Mouse (Mus musculus) c-Kit-positive CD71-negative TER-119-negative erythroid progenitor cells, embryonic 14.5 days (primary cell): Measurements from ENCODE around the gene D630003M21Rik.

ENCODE experiments used
- DNase-seq: peaks from one replicate; pipeline ENCODE4 v3.0.0-alpha.2; 2013; ENCODE audit warnings: low read depth

The D630003M21Rik gene

GRCm38 (mm10) chr2:158236698-158237097, 7.7 kb upstream of the D630003M21Rik start:
- DNase-seq = no peak

GRCm38 (mm10) chr2:158233106-158233505, 4.1 kb upstream of the D630003M21Rik start:
- DNase-seq = no peak

GRCm38 (mm10) chr2:158232414-158232813, 3.4 kb upstream of the D630003M21Rik start:
- DNase-seq = no peak

- DNase-seq = no peak
Measured at GRCm38 (mm10) chr2:158231071-158231470, 2.0 kb upstream of the D630003M21Rik start.

DNA sequence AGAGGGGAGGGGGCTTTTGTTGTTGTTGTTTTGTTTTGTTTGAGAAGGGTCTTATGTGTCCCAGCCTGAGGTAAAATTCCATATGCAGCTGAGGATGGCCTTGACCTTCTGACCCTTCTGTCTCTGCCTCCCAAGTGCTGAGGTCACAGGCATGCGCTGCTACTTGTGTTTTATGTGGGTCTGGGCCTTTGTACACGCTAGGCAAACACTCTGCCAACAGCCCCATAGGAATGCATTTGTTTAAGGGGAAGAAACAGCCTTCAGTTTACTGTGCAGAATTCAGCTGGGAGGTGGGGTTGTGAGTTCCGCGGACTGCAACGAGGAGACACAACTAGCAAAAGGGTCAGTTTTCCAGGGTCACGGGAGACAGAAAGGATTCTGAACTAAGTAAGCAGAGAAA, 1.6 kb upstream of the D630003M21Rik start:
- no peak for DNase-seq

DNA sequence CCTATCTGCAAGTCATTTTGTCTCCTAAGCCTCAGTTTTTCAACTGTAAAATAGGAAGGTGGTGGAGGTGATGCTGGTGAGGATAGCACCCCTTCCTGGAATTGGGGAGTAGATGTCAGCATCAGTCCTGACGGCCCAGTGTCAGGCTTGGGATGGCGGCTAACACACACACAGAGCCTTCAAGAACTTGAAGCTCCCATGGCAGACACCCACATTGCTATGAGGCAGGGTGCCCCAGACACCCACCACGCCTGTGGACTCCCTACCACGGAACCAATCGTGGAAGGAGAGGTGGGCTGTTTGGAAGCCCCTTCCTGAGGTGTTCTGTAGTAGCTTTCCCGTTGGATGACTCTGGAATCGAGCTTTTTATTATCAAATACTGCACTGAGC, 476 bp upstream of the D630003M21Rik start:
- DNase-seq = no peak

DNA sequence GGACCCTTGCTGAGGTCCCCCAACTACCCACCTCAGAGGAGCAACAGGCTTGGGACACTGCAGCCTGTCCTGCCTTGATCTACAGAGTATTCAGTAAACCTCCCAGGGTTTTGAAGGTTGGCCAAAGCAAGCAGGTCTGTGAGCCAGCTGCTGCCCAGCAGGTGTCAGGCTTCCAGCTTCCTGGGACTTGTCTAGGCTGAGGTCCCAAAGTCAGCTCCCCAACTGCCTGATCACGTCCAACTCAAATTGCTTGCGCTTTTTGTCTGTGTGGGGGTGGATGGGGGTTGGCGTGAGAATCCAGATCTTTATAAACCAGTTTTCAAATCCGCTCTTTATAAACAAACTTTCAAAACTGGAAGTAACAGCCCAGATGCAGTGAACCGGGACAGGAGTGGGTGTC, 3.7 kb downstream of the D630003M21Rik start:
- no peak for DNase-seq

- DNase-seq = no peak
Measured at GRCm38 (mm10) chr2:158223497-158223896, 5.5 kb downstream of the D630003M21Rik start.

DNA sequence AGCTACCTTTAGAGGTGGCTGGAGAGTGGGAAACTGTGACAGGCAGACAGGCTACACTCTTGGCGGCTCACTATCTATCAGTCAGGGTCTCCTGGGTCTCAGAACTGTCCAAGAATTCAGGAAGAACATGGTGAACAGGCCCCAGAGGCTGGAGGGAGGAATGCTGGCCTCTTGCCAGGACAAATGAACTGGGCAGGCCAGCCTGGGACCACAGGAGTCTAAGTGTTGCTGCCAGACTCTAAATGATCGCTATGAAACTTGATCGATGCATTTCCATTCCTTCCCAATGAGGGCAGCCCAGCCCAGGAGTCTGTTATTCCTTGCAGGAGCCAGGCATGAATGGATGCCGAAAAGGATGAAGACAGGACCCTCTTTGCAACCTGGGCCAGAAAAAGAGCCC, 6.4 kb downstream of the D630003M21Rik start:
- DNase-seq = no peak

DNA sequence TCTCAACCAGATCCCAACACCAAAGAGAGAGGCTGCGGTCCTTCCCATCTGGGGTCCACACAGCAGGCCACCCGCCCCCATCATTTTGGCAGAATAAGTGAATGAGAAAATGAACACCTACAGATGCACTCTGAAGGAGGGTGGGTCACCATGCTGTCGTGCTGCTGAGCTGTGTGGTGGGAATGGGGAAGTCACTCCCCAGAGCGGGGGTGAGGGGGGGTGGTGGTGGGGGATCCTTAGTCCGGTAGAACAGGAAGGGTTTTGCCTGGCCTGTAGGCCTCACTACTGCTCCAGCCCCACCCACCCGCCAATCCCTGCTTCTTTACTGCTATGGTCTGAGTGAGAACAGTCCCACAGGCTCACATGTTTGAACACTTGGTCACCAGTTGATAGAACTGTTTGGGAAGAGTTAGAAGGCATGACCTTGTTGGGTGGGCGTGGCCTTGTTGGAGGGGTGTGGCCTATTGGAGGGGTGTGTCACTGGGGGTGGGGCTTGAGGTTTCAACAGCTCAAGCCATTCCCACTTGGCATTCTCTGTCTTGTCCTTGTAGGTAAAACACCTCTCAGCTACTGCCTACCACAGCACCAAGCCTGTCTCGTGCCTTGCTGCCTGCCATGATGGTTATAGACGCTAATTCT, 7.5 kb downstream of the D630003M21Rik start:
- DNase-seq = no peak

GRCm38 (mm10) chr2:158219562-158219961, 9.5 kb downstream of the D630003M21Rik start:
- DNase-seq = no peak

GRCm38 (mm10) chr2:158216510-158216909, 12.5 kb downstream of the D630003M21Rik start:
- DNase-seq = no peak

- no peak for DNase-seq
Measured at GRCm38 (mm10) chr2:158215283-158216117, 13.5 kb downstream of the D630003M21Rik start.

GRCm38 (mm10) chr2:158211764-158212471, 17.1 kb downstream of the D630003M21Rik start:
- DNase-seq = no peak

- no peak for DNase-seq
Measured at GRCm38 (mm10) chr2:158210958-158211357, 18.1 kb downstream of the D630003M21Rik start.

DNA sequence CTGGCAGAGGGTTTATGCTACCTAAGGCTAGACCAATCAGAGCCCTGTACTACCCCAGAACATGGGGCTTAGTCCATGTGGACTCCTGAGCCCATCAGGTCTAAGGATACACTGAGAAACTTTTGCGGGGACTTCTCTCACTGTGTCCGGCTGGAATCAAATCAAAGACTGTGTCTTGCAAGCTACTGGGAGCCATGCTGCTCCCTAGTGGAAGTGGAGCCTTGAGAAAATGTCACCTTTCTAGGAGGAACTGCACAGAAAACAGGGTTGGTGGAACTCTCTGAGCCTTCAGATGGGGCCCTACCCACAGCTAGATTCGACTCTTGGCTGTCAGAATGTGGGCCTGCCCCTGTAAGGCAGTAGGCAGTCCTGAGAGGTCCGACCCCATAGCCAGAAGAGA, 18.5 kb downstream of the D630003M21Rik start:
- no peak for DNase-seq

- no peak for DNase-seq
Measured at GRCm38 (mm10) chr2:158209776-158210175, 19.2 kb downstream of the D630003M21Rik start.

- DNase-seq = peak; percentile 63
Measured at GRCm38 (mm10) chr2:158207848-158208247, 21.2 kb downstream of the D630003M21Rik start.

DNA sequence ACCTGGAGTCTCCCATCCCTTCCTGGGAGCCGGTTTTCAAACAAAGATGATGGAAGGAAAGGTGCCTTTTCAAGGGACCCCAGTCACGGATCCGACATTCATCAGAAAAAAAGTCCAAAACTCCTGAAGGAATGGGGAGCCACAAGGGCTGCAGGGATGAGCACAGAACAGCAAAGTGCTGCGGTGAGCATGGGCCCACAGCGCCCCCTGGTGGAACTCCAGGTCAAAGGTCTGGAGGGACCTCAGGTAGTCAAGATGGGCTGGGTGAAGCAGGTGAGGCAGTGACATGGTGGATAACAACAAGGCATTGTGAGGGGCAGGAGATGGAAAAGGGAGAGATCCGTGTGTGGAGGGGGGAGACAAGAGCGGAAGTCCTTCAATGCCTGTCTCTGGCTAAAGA, 24.9 kb downstream of the D630003M21Rik start:
- peak; percentile 45 for DNase-seq

DNA sequence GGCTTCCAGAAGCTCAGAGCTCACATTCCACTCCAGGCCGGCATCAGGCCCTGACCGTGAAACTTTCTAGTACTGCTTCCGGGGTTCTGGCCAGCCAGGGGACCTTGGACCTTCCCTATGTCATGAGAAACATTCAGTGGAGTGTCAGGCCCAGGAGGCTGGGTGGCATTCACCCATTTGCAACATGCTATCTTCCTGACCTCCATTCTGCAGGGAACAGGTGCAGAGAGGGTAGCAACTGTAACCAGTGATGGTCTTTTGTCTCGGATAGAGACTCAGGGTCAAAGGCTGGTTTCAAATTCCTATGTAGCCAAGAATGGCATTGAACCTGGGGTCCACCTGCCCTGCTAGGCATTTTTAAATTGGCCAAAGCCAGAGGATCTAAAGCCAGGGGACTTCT, 25.3 kb downstream of the D630003M21Rik start:
- DNase-seq = no peak

- no peak for DNase-seq
Measured at GRCm38 (mm10) chr2:158199281-158199680, 29.7 kb downstream of the D630003M21Rik start.

- no peak for DNase-seq
Measured at GRCm38 (mm10) chr2:158198861-158199260, 30.2 kb downstream of the D630003M21Rik start.

DNA sequence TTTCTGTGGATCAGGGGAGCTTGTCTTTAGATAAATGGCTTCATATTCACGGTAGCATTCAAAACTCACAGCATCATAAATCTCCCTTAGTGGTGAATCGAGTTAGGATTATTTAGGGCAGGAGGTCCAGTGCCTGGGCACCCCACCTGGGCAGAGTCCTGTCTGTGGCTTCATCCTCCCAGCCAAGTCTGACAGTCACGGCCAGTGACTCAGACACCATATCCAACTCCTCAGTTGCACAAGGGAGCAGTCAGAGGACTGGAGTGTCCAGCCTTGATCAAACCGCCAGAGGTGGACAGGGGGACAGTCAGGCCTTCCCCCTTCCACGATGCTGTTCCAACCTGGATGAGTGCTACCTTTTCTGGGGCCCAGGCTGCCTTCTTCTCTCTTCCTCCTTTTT, 31.1 kb downstream of the D630003M21Rik start:
- DNase-seq = no peak
